Mouse (Mus musculus): Measurements from ENCODE around the gene Dhx32. TPM values are rescaled to one million over a fixed set of nuclear protein-coding genes. Genes with fewer than 3 reads are reported as not detected.
"Not testable (repeated sequence)": the region's sequence is repeated elsewhere in the genome, so short reads cannot be mapped to it uniquely, and the experiment has no call there.

Dhx32 gene
- polyA plus RNA-seq, 1 experiment from 2014 or later = 32.7 TPM

GRCm38 (mm10) chr7:133703906-133704305 lies 78.6 kb downstream of the Dhx32 start:
- no peak for ATAC-seq (ENCODE audit: insufficient number of reproducible peaks, insufficient read depth, low FRiP score, low read depth)
- Histone ChIP-seq H3K27me3 (ENCODE audit: control insufficient read depth, insufficient read depth, low read length) (no peaks in the 10 kb centered on the region), H3K4me2 (ENCODE audit: low read length) (no peak overlapping the region), H3K4me1 (ENCODE audit: control insufficient read depth in 2 of 2, insufficient read depth in 2 of 2, low read length in 2 of 2) (0 out of 4 replicates have a peak, but pooled peaks cover 0 to 5% of the 10 kb centered on the region in 2 experiments), H3K9me3 (ENCODE audit: control insufficient read depth, low read length) (peaks cover 4% of the 10 kb centered on the region; the same call in 1 of the 2 replicates), H3K4me3 (ENCODE audit: control insufficient read depth in 1 of 2, insufficient read depth in 1 of 2, low read depth in 1 of 2, low read length in 2 of 2) (no peak overlapping the region), H3K36me3 (ENCODE audit: control insufficient read depth, insufficient read depth, low read length) (0 out of 2 replicates have a peak, but pooled peaks cover 9% of the 10 kb centered on the region), H3K9ac (ENCODE audit: low read length) (no peak overlapping the region), H3K27ac (replicated peaks in 1 of 2; ENCODE audit: control insufficient read depth in 1 of 2, insufficient read depth in 1 of 2, low read depth in 2 of 2, low read length in 2 of 2) (no peak overlapping the region)
- WGBS = 86% methylated on average over 7 of the region's 7 CpGs

- 32% methylated on average over 10 of the region's 10 CpGs for WGBS
- H3K9me3 ChIP-seq (ENCODE audit: control insufficient read depth, low read length) = 0 out of 2 replicates have a peak, but pooled peaks cover under 1% of the 10 kb centered on the region
- no peak for ATAC-seq (ENCODE audit: insufficient number of reproducible peaks, insufficient read depth, low FRiP score, low read depth)
- no peaks in the 10 kb centered on the region; a peak in 2 of 4 replicates for H3K4me1 ChIP-seq (ENCODE audit: control insufficient read depth in 2 of 2, insufficient read depth in 2 of 2, low read length in 2 of 2)
- H3K27me3 ChIP-seq (ENCODE audit: control insufficient read depth, insufficient read depth, low read length) = no peaks in the 10 kb centered on the region
- H3K4me2 ChIP-seq (ENCODE audit: low read length) = no peak overlapping the region; the same call in 1 of the 2 replicates
- 0 out of 2 replicates have a peak, but pooled peaks cover 9% of the 10 kb centered on the region for H3K36me3 ChIP-seq (ENCODE audit: control insufficient read depth, insufficient read depth, low read length)
- no peak overlapping the region for H3K4me3 ChIP-seq (ENCODE audit: control insufficient read depth in 1 of 2, insufficient read depth in 1 of 2, low read depth in 1 of 2, low read length in 2 of 2)
- no peak overlapping the region for H3K9ac ChIP-seq (ENCODE audit: low read length)
- no peak overlapping the region for H3K27ac ChIP-seq (replicated peaks in 1 of 2; ENCODE audit: control insufficient read depth in 1 of 2, insufficient read depth in 1 of 2, low read depth in 2 of 2, low read length in 2 of 2)
Observed at GRCm38 (mm10) chr7:133702333-133702732, 80.2 kb downstream of the Dhx32 start.

- 91% methylated on average over 7 of the region's 7 CpGs for WGBS
- no peak overlapping the region for H3K4me3 ChIP-seq (ENCODE audit: control insufficient read depth in 1 of 2, insufficient read depth in 1 of 2, low read depth in 1 of 2, low read length in 2 of 2)
- H3K27ac ChIP-seq (replicated peaks in 1 of 2; ENCODE audit: control insufficient read depth in 1 of 2, insufficient read depth in 1 of 2, low read depth in 2 of 2, low read length in 2 of 2) = no peak overlapping the region
Observed at GRCm38 (mm10) chr7:133701366-133701765, 81.2 kb downstream of the Dhx32 start.

GRCm38 (mm10) chr7:133699885-133700284 lies 82.6 kb downstream of the Dhx32 start:
- Histone ChIP-seq H3K4me2 (ENCODE audit: low read length) (no peak overlapping the region), H3K9me3 (ENCODE audit: control insufficient read depth, low read length) (no peaks in the 10 kb centered on the region), H3K9ac (ENCODE audit: low read length) (no peak overlapping the region), H3K36me3 (ENCODE audit: control insufficient read depth, insufficient read depth, low read length) (0 out of 2 replicates have a peak, but pooled peaks cover 14% of the 10 kb centered on the region), H3K4me1 (ENCODE audit: control insufficient read depth in 2 of 2, insufficient read depth in 2 of 2, low read length in 2 of 2) (no peaks in the 10 kb centered on the region; a peak in 2 of 4 replicates), H3K27ac (replicated peaks in 1 of 2; ENCODE audit: control insufficient read depth in 1 of 2, insufficient read depth in 1 of 2, low read depth in 2 of 2, low read length in 2 of 2) (no peak overlapping the region), H3K27me3 (ENCODE audit: control insufficient read depth, insufficient read depth, low read length) (no peaks in the 10 kb centered on the region), H3K4me3 (ENCODE audit: control insufficient read depth in 1 of 2, insufficient read depth in 1 of 2, low read depth in 1 of 2, low read length in 2 of 2) (no peak overlapping the region)
- WGBS = 83% methylated on average over 4 of the region's 4 CpGs
- no peak for ATAC-seq (ENCODE audit: insufficient number of reproducible peaks, insufficient read depth, low FRiP score, low read depth)

More at GRCm38 (mm10) chr7:133701366-133701765, 81.2 kb downstream of the Dhx32 start:
- 0 out of 2 replicates have a peak, but pooled peaks cover 13% of the 10 kb centered on the region for H3K36me3 ChIP-seq (ENCODE audit: control insufficient read depth, insufficient read depth, low read length)
- no peaks in the 10 kb centered on the region for H3K9me3 ChIP-seq (ENCODE audit: control insufficient read depth, low read length)
- H3K9ac ChIP-seq (ENCODE audit: low read length) = no peak overlapping the region
- no peak overlapping the region for H3K4me2 ChIP-seq (ENCODE audit: low read length)
- ATAC-seq (ENCODE audit: insufficient number of reproducible peaks, insufficient read depth, low FRiP score, low read depth) = no peak
- H3K27me3 ChIP-seq (ENCODE audit: control insufficient read depth, insufficient read depth, low read length) = no peaks in the 10 kb centered on the region
- no peaks in the 10 kb centered on the region; a peak in 2 of 4 replicates for H3K4me1 ChIP-seq (ENCODE audit: control insufficient read depth in 2 of 2, insufficient read depth in 2 of 2, low read length in 2 of 2)

GRCm38 (mm10) chr7:133698021-133698709 lies 84.4 kb downstream of the Dhx32 start:
- no peaks in the 10 kb centered on the region for H3K27me3 ChIP-seq (ENCODE audit: control insufficient read depth, insufficient read depth, low read length)
- 0 out of 2 replicates have a peak, but pooled peaks cover 14% of the 10 kb centered on the region for H3K36me3 ChIP-seq (ENCODE audit: control insufficient read depth, insufficient read depth, low read length)
- WGBS = 49% methylated on average over 12 of the region's 12 CpGs
- no peak overlapping the region for H3K4me3 ChIP-seq (ENCODE audit: control insufficient read depth in 1 of 2, insufficient read depth in 1 of 2, low read depth in 1 of 2, low read length in 2 of 2)
- H3K4me2 ChIP-seq (ENCODE audit: low read length) = no peak overlapping the region
- no peaks in the 10 kb centered on the region; a peak in 2 of 4 replicates for H3K4me1 ChIP-seq (ENCODE audit: control insufficient read depth in 2 of 2, insufficient read depth in 2 of 2, low read length in 2 of 2)
- H3K9ac ChIP-seq (ENCODE audit: low read length) = no peak overlapping the region
- no peak overlapping the region for H3K27ac ChIP-seq (replicated peaks in 1 of 2; ENCODE audit: control insufficient read depth in 1 of 2, insufficient read depth in 1 of 2, low read depth in 2 of 2, low read length in 2 of 2)
- no peak for ATAC-seq (ENCODE audit: insufficient number of reproducible peaks, insufficient read depth, low FRiP score, low read depth)
- no peaks in the 10 kb centered on the region for H3K9me3 ChIP-seq (ENCODE audit: control insufficient read depth, low read length)

- ATAC-seq (ENCODE audit: insufficient number of reproducible peaks, insufficient read depth, low FRiP score, low read depth); H3K4me1 ChIP-seq (ENCODE audit: control insufficient read depth in 2 of 2, insufficient read depth in 2 of 2, low read length in 2 of 2); H3K4me3 ChIP-seq (ENCODE audit: control insufficient read depth in 1 of 2, insufficient read depth in 1 of 2, low read depth in 1 of 2, low read length in 2 of 2); H3K9ac ChIP-seq (ENCODE audit: low read length); H3K27me3 ChIP-seq (ENCODE audit: control insufficient read depth, insufficient read depth, low read length); H3K27ac ChIP-seq (replicated peaks in 1 of 2; ENCODE audit: control insufficient read depth in 1 of 2, insufficient read depth in 1 of 2, low read depth in 2 of 2, low read length in 2 of 2); H3K4me2 ChIP-seq (ENCODE audit: low read length): not testable (repeated sequence)
- H3K9me3 ChIP-seq (ENCODE audit: control insufficient read depth, low read length) = peaks cover 22% of the 10 kb centered on the region
- H3K36me3 ChIP-seq (ENCODE audit: control insufficient read depth, insufficient read depth, low read length) = peaks cover 30% of the 10 kb centered on the region
Observed at GRCm38 (mm10) chr7:133685644-133686043, 96.9 kb downstream of the Dhx32 start.

- 91% methylated on average over 6 of the region's 6 CpGs for WGBS
- Histone ChIP-seq H3K4me2 (ENCODE audit: low read length) (no peak overlapping the region), H3K9ac (ENCODE audit: low read length) (no peak overlapping the region), H3K27ac (replicated peaks in 1 of 2; ENCODE audit: control insufficient read depth in 1 of 2, insufficient read depth in 1 of 2, low read depth in 2 of 2, low read length in 2 of 2) (no peak overlapping the region), H3K36me3 (ENCODE audit: control insufficient read depth, insufficient read depth, low read length) (peaks cover 20% of the 10 kb centered on the region), H3K4me1 (ENCODE audit: control insufficient read depth in 2 of 2, insufficient read depth in 2 of 2, low read length in 2 of 2) (peaks cover 2% of the 10 kb centered on the region in 2 experiments; a peak in 3 of 4 replicates), H3K9me3 (ENCODE audit: control insufficient read depth, low read length) (peaks cover 22% of the 10 kb centered on the region), H3K27me3 (ENCODE audit: control insufficient read depth, insufficient read depth, low read length) (no peaks in the 10 kb centered on the region), H3K4me3 (ENCODE audit: control insufficient read depth in 1 of 2, insufficient read depth in 1 of 2, low read depth in 1 of 2, low read length in 2 of 2) (no peak overlapping the region)
- ATAC-seq (ENCODE audit: insufficient number of reproducible peaks, insufficient read depth, low FRiP score, low read depth) = no peak
Observed at GRCm38 (mm10) chr7:133684701-133685100, 97.8 kb downstream of the Dhx32 start.
